Mouse (Mus musculus) spleen, postnatal 10 days (tissue): ENCODE measurements around the gene Serpine1.
"Not testable (repeated sequence)": the region's sequence is repeated elsewhere in the genome, so short reads cannot be mapped to it uniquely, and the experiment has no call there.

Source experiments
- DNase-seq, 2 experiments: peaks; one replicate each; pipeline ENCODE4 v3.0.0; 2021 to 2022; ENCODE audit warnings: low spot score in 2 of 2

Gene Serpine1

GRCm38 (mm10) chr5:137072079-137072960 lies at the start of gene Serpine1:
Gene Serpine1 (minus strand): TSS chr5:137072268.
- DNase-seq: peak in 1 of 2 experiments; percentile 35

- no peak for DNase-seq
Measured at GRCm38 (mm10) chr5:137121280-137121679, 49.2 kb upstream of the Serpine1 start.

GRCm38 (mm10) chr5:137118878-137119277 lies 46.8 kb upstream of the Serpine1 start:
- DNase-seq: no peak

DNA sequence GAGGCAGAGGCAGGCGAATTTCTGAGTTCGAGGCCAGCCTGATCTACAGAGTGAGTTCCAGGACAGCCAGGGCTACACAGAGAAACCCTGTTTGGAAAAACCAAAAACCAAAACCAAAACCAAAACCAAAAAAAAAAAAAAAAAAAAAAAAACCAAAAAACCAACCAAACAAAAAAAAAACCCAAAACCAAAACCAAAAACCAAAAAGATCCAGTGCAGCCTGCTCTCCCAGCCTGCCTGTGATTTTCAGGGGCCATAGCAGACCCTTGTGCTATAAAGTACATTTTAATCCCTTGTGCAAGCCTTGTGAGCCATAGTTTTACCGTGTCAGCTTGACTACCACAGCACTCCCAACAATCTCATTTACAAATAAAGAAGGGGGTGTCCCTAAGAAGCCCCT lies 45.9 kb upstream of the Serpine1 start:
- not testable (repeated sequence) for DNase-seq

- DNase-seq: no peak
Measured at GRCm38 (mm10) chr5:137116987-137117386, 44.9 kb upstream of the Serpine1 start.

GRCm38 (mm10) chr5:137115866-137116847 lies 44.1 kb upstream of the Serpine1 start, which contains the start of gene Trim56:
Gene Trim56 (minus strand): TSS chr5:137116209.
- peak; percentile 87 to 89 for DNase-seq

DNA sequence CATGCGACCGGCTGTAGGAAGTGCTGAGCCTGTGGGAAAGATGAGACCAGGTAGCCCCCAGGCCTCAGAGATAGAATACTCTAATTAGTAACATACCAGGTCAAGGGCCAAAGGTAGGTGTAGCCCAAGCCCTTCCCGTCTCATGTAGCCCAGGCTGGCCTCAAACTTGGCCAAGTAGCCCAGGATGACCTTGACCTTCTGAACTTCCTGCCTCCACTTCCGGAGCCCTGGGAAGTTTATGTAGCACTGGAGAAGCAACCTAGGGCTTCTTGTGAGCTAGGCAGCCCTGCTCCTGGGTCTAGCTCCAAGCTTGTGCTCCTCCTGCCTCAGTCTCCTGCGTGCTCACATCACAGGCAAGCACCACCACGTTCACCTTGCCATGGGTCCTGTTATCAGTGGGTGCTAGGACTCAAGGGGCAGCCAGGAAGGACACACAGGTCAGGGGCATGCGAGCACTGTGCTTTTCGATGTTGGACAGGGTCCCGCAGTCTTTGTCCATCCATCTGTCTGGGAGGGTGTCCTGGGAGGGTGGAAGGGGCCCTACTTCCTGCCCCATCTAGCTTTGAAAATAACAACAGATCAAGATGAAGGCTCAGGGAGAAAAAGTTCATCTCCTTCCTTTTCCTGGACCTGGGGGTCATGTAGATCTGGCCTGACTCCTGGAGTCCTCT lies 43.0 kb upstream of the Serpine1 start:
- peak in 1 of 2 experiments; percentile 31 for DNase-seq

- peak in 1 of 2 experiments; percentile 19 for DNase-seq
Measured at GRCm38 (mm10) chr5:137111542-137112408, 39.7 kb upstream of the Serpine1 start.

GRCm38 (mm10) chr5:137110863-137111262 lies 38.8 kb upstream of the Serpine1 start:
- DNase-seq: peak in 1 of 2 experiments; percentile 19

- DNase-seq: peak in 1 of 2 experiments; percentile 20
Measured at GRCm38 (mm10) chr5:137109941-137110593, 38.0 kb upstream of the Serpine1 start.

DNA sequence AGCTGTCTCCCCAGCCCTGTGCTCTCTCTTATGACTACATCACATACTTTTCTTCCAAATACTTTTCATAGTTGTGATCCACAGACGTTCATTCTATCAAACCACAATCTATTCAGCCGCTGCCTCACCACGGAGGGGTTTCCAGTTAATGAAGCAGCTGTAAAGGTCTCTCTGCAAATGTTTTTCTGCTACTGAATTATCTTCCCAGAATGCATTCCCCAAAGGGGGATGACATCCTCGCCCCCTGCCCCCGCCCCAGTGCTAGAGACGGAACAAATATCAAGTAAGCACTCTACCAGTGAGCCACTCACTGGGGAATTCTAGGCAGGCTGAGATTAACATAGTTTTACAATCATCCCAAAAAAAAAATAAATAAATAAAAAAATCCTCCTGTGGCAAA lies 36.0 kb upstream of the Serpine1 start:
- DNase-seq: no peak

DNA sequence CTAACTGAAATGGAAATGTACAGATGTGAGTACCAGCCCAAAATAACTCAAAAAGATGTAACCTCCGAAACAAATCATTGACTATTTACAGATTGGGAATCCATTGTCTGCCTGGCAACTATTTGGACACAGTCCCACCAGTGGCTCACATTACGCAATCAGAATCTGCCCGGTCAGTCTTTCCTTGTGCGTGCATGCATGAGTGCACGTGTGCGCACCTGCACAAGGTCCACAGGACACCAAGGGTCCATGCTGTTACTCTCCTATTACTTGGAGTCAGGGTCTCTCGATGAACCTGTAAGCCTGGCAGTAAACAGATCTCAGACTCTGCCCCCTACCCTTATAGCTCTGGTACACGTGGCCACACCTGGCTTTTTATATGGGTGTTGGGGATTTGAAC lies 35.6 kb upstream of the Serpine1 start:
- no peak for DNase-seq

DNA sequence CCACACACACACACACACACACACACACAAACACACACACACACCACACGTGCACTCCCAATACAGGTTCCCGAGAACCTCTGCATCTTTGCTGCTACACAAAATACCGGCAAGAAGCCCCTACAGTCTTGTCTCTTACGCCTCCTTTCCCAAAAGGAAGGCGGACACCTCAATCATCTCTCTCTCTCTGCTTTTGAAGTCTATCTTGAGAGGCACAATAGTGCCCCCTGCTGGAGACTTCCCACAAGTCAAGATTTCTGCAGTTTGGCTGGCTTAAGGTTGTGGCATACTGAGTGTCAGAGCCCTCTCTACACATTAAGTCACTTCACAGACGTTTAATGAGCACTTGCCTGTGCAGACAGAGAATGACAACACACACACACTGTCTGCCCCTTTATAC lies 35.0 kb upstream of the Serpine1 start:
- peak; percentile 78 to 87 for DNase-seq

DNA sequence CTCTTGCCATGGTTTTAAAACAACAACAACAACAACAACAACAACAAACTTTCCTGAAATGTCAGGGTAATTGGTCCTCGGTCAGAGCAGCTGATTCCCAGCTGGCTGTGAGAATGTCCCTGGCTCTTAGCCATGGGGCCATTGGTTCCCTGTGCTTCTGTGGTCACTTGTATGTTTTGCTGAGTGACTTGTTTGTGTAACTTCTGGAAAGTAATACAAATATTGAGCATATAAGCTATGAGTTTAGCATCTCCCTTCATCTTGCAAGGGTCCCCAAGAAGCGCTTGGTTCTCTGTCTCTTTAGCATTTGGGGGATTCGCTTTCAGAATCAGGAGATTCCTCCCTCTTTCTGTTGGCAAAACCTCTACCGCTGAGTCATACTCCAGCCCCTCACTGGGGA lies 34.4 kb upstream of the Serpine1 start:
- DNase-seq: no peak

GRCm38 (mm10) chr5:137103969-137104368 lies 31.9 kb upstream of the Serpine1 start:
- peak in 1 of 2 experiments; percentile 54 for DNase-seq

- peak; percentile 71 to 85 for DNase-seq
Measured at GRCm38 (mm10) chr5:137102575-137103522, 30.8 kb upstream of the Serpine1 start.

DNA sequence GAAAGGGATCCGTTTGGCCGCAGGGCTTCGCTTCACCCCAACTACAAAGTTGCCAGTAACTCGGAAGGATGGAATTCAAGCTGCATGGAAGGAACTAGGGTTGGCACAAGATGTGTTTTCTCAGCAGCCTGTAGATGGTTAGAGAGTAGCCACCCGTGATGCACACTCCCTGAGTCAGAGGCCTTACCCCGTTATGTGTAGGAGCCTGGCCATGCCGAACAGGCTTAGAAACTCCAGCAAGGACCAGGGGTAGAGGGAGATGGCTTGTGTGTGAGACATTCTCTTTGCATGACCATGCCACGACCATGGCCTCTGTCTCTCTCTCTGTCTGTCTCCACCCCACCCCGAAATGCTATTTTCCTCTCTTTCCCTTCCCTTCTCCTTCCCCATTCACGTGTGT lies 30.0 kb upstream of the Serpine1 start:
- no peak for DNase-seq

DNA sequence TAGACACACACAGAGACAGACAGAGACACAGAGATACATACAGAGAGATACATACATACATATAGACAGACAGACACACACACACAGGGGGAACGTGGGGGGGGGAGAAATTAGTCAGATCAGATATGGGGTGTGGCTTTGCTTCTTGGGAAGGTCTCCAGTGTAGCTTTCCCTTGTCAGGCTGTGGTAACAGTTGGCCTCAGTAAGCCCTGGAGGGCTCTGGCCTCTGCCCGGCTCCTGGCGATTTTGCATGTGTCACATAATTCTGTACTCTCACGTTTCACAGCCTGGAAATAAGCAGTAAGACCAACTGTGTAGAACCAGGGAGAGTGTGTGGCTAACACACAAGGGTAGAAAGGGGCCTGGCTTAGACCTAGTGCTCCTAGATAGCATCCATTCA lies 28.6 kb upstream of the Serpine1 start:
- DNase-seq: no peak

DNA sequence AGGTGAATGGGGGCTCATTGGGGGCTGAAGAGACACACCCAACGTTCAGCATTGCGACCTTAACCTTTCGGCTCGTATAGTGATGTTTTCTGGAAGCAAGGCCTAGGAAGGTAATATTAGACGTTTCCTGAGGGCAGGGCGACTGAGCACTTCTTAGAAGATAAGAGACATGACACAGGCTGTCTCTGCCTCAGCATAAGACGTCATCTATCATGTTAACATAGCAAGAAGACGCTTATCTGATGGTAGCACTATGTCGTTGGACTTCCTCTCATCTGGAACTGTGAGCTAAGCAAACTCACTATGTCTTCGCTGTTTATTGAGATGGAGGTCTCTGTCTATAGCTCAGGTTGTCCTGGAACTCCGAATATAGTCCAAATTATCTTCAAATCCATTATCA lies 26.4 kb upstream of the Serpine1 start:
- DNase-seq: no peak
